Mouse (Mus musculus): ENCODE data around the gene Pigw.

DNA sequence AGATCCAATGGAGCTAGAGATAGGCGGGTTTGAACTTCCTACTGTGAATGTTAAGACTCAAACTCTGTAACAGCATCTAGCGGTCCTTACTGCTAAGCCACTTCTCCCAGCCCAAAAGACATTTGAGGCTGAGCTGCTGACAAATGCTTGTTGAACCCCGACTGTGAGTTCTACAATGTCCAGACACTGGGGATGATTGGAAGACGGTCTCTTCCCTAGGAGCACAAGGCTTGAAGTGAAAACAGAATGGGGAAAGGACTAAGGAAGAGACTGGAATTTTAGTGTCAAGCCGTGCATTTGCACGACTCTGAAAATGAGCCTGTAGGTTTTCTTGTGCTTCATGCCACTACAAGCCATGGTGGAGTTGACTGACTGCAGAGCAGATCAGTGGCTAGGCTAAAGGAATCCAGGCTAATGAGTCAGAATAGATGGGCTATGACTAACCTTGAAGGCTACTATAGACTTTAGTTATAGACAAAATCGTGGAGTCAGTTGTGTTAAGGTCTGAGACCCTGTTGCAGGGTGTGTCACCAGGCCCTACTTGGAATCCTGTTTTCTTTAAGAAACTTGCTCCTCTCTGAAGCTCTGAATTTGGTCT is 36.7 kb upstream of the Pigw start:
- TF ChIP-seq USF1 (IDR thresholded peaks at IDR 0.05; ENCODE audit: low read depth, low read length) (no peak), ELF1 (IDR thresholded peaks at IDR 0.05; ENCODE audit: low read depth, low read length) (no peak), CTCF (IDR thresholded peaks at IDR 0.05 in 2 of 3, conservative IDR thresholded peaks at IDR 0.05 in 1 of 3; ENCODE audit: control insufficient read depth in 1 of 3, insufficient read depth in 1 of 3, low read depth in 2 of 3, low read length in 3 of 3, poor library complexity in 1 of 3, severe bottlenecking in 1 of 3) (no peak), ZC3H11A (IDR thresholded peaks at IDR 0.05; ENCODE audit: low read depth, low read length) (no peak), POLR2A (IDR thresholded peaks at IDR 0.05; ENCODE audit: control insufficient read depth in 1 of 2, insufficient read depth in 1 of 2, low read depth in 1 of 2, low read length in 2 of 2, poor library complexity in 1 of 2) (no peak), JUND (IDR thresholded peaks at IDR 0.05; ENCODE audit: low read depth, low read length) (no peak), POLR2AphosphoS5 (IDR thresholded peaks at IDR 0.05; ENCODE audit: borderline replicate concordance, low read depth, low read length) (no peak), SMC3 (IDR thresholded peaks at IDR 0.05; ENCODE audit: low read depth, low read length) (no peak)
